Comparison of ENCODE assay signal across 16 mouse cellular contexts in genomic region chr2:180205956-180206280, GRCm38 (mm10). TPM values are rescaled to one million over a fixed set of nuclear protein-coding genes. Genes with fewer than 3 reads are reported as not detected.
A peak's percentile ranks its signal among the peaks of the same experiment; 100 is the strongest.
DNase-seq lines count a peak whose midpoint lies in the region; ATAC-seq and TF ChIP-seq lines count a peak whose summit lies in the region.
"Had no signal": no experiment of that assay in that cellular context is flagged by ENCODE, and none has a peak within 500 bp of the region (broad histone marks: within the 10 kb centered on the region; RNA-seq: fewer than 3 reads in every experiment).

No protein-coding gene starts in this region.

- 88% methylated on average over 2 of the region's 2 CpGs for WGBS in forebrain, embryonic 13.5 days
- 91% methylated on average over 2 of the region's 2 CpGs for WGBS in forebrain, embryonic 11.5 days
- WGBS in hindbrain, embryonic 13.5 days = 74% methylated on average over 2 of the region's 2 CpGs
- 58% methylated on average over 2 of the region's 2 CpGs for WGBS in neural tube, embryonic 13.5 days

- no peak for TF ChIP-seq CTCF in layer of hippocampus, adult 2 months (conservative IDR thresholded peaks at IDR 0.05)

- H3K36me3 ChIP-seq in forebrain, embryonic 13.5 days (ENCODE audit: poor library complexity, severe bottlenecking) = no peaks in the 10 kb centered on the region
- no peaks in the 10 kb centered on the region for H3K36me3 ChIP-seq in forebrain, embryonic 11.5 days (ENCODE audit: control insufficient read depth, insufficient read depth, low read length)
- no peaks in the 10 kb centered on the region for H3K36me3 ChIP-seq in hindbrain, embryonic 13.5 days
- no peaks in the 10 kb centered on the region for H3K36me3 ChIP-seq in neural tube, embryonic 13.5 days

- peak overlapping the region; percentile 51; the same call in 1 of the 2 replicates for H3K27ac ChIP-seq in forebrain, embryonic 13.5 days
- H3K27ac ChIP-seq in forebrain, embryonic 11.5 days (ENCODE audit: low read depth, low read length) = no peak overlapping the region
- H3K27ac ChIP-seq in layer of hippocampus, adult 2 months = peak overlapping the region; percentile 75
- H3K27ac ChIP-seq in hindbrain, embryonic 13.5 days = peak overlapping the region; percentile 90
- H3K27ac ChIP-seq in neural tube, embryonic 13.5 days (replicated peaks) = peak overlapping the region; percentile 90

- no peak overlapping the region for H3K4me2 ChIP-seq in forebrain, embryonic 13.5 days
- H3K4me2 ChIP-seq in forebrain, embryonic 11.5 days (ENCODE audit: low read depth, low read length, severe bottlenecking) = no peak overlapping the region
- no peak overlapping the region for H3K4me2 ChIP-seq in hindbrain, embryonic 13.5 days
- H3K4me2 ChIP-seq in neural tube, embryonic 13.5 days = peak overlapping the region; percentile 24; the same call in 1 of the 2 replicates
- H3K4me2 ChIP-seq: lung, embryonic 14.5 days had no signal

- no peak for ATAC-seq in forebrain, embryonic 13.5 days
- no peak for ATAC-seq in forebrain, embryonic 11.5 days (replicated peaks; ENCODE audit: low FRiP score)
- no peak; the same call in 1 of the 2 replicates for ATAC-seq in hindbrain, embryonic 13.5 days (ENCODE audit: low FRiP score)
- ATAC-seq in neural tube, embryonic 13.5 days (ENCODE audit: low read depth) = peak; percentile 25; the same call in 1 of the 2 replicates

- H3K4me1 ChIP-seq in forebrain, embryonic 13.5 days = peaks cover 4% of the 10 kb centered on the region; the same call in 1 of the 2 replicates
- no peaks in the 10 kb centered on the region; the same call in 1 of the 2 replicates for H3K4me1 ChIP-seq in forebrain, embryonic 11.5 days (replicated peaks; ENCODE audit: control insufficient read depth, insufficient read depth, low read length)
- peaks cover 55% of the 10 kb centered on the region for H3K4me1 ChIP-seq in hindbrain, embryonic 13.5 days (replicated peaks)
- H3K4me1 ChIP-seq in neural tube, embryonic 13.5 days (replicated peaks) = peaks cover 52% of the 10 kb centered on the region

- H3K9me3 ChIP-seq in forebrain, embryonic 13.5 days (replicated peaks) = no peaks in the 10 kb centered on the region
- no peaks in the 10 kb centered on the region for H3K9me3 ChIP-seq in forebrain, embryonic 11.5 days (ENCODE audit: control insufficient read depth, low read length)
- H3K9me3 ChIP-seq in hindbrain, embryonic 13.5 days = no peaks in the 10 kb centered on the region
- H3K9me3 ChIP-seq in neural tube, embryonic 13.5 days = no peaks in the 10 kb centered on the region

- no peak overlapping the region for H3K4me3 ChIP-seq in forebrain, embryonic 13.5 days
- no peak overlapping the region for H3K4me3 ChIP-seq in forebrain, embryonic 11.5 days (ENCODE audit: low read depth, low read length)
- no peak overlapping the region for H3K4me3 ChIP-seq in layer of hippocampus, adult 2 months
- no peak overlapping the region for H3K4me3 ChIP-seq in hindbrain, embryonic 13.5 days
- H3K4me3 ChIP-seq in neural tube, embryonic 13.5 days = no peak overlapping the region
- H3K4me3 ChIP-seq: erythroblast, embryonic 14.5 days had no signal

- no peak overlapping the region for H3K9ac ChIP-seq in forebrain, embryonic 13.5 days
- H3K9ac ChIP-seq in forebrain, embryonic 11.5 days (ENCODE audit: low read length) = no peak overlapping the region
- H3K9ac ChIP-seq in hindbrain, embryonic 13.5 days = peak overlapping the region; percentile 49
- H3K9ac ChIP-seq in neural tube, embryonic 13.5 days = peak overlapping the region; percentile 49
- H3K9ac ChIP-seq: lung, embryonic 14.5 days had no signal

- no peaks in the 10 kb centered on the region for H3K27me3 ChIP-seq in forebrain, embryonic 13.5 days
- no peaks in the 10 kb centered on the region for H3K27me3 ChIP-seq in forebrain, embryonic 11.5 days (ENCODE audit: control insufficient read depth, insufficient read depth, low read length)
- no peaks in the 10 kb centered on the region for H3K27me3 ChIP-seq in hindbrain, embryonic 13.5 days
- H3K27me3 ChIP-seq in neural tube, embryonic 13.5 days = no peaks in the 10 kb centered on the region

- DNase-seq in forebrain, embryonic 11.5 days (ENCODE audit: low spot score) = no peak
- no peak for DNase-seq in layer of hippocampus, adult 2 months (ENCODE audit: low spot score in 2 of 2)
- no peak for DNase-seq in layer of hippocampus, adult 11-12 months (ENCODE audit: low spot score)
- no peak for DNase-seq in lung, postnatal 4 days
- no peak for DNase-seq in left cerebral cortex, adult 18-20 months (ENCODE audit: low spot score in 2 of 2)
- DNase-seq: adrenal gland, adult 2 months; cerebellum, adult 9-10 months; embryo, embryonic 11 days; gastrocnemius, postnatal 10 days; liver; lung, embryonic 14.5 days; right cerebral cortex, postnatal 14 days had no signal

RNA-seq across cellular contexts. Expression of gene Lama5, which starts 19.7 kb away (rescaled TPM):
- polyA plus RNA-seq in forebrain, embryonic 13.5 days (2015; fragmentation: Nextera tagmentation; extraction: Ambion mirVana) = 3.4 and 5.0 TPM in 2 replicates
- polyA plus RNA-seq in forebrain, embryonic 11.5 days (2014; fragmentation: Nextera tagmentation; extraction: Ambion mirVana) = 5.9 and 7.8 TPM in 2 replicates
- total RNA-seq in layer of hippocampus, adult 2 months (2021) = 1 to 10 TPM; 6.9 to 8.9 TPM
- 1.9 and 2.1 TPM in 2 replicates for polyA plus RNA-seq in hindbrain, embryonic 13.5 days (2015; fragmentation: Nextera tagmentation; extraction: Ambion mirVana)
- polyA plus RNA-seq in neural tube, embryonic 13.5 days (2015; fragmentation: Nextera tagmentation; extraction: Ambion mirVana) = 2.0 and 2.4 TPM in 2 replicates
- 10 to 100 TPM in 1 of 2 experiments, 1 to 10 TPM in 1; 8.2 to 11.2 TPM for total RNA-seq in left cerebral cortex, adult 18-20 months (2021)

RNA-seq across cellular contexts. Expression of gene Adrm1, which starts 34.6 kb away (rescaled TPM):
- polyA plus RNA-seq in forebrain, embryonic 13.5 days (2015; fragmentation: Nextera tagmentation; extraction: Ambion mirVana) = 211 and 220 TPM in 2 replicates
- 200 and 207 TPM in 2 replicates for polyA plus RNA-seq in forebrain, embryonic 11.5 days (2014; fragmentation: Nextera tagmentation; extraction: Ambion mirVana)
- total RNA-seq in layer of hippocampus, adult 2 months (2021) = 100 to 1,000 TPM; 105 to 108 TPM
- polyA plus RNA-seq in hindbrain, embryonic 13.5 days (2015; fragmentation: Nextera tagmentation; extraction: Ambion mirVana) = 208 and 213 TPM in 2 replicates
- 190 and 208 TPM in 2 replicates for polyA plus RNA-seq in neural tube, embryonic 13.5 days (2015; fragmentation: Nextera tagmentation; extraction: Ambion mirVana)
- total RNA-seq in left cerebral cortex, adult 18-20 months (2021) = 100 to 1,000 TPM; 106 to 111 TPM

RNA-seq across cellular contexts. Expression of gene Rps21, which starts 51.3 kb away (rescaled TPM):
- polyA plus RNA-seq in forebrain, embryonic 13.5 days (2015; fragmentation: Nextera tagmentation; extraction: Ambion mirVana) = 483 and 550 TPM in 2 replicates
- 423 and 468 TPM in 2 replicates for polyA plus RNA-seq in forebrain, embryonic 11.5 days (2014; fragmentation: Nextera tagmentation; extraction: Ambion mirVana)
- 100 to 1,000 TPM; 713 to 738 TPM for total RNA-seq in layer of hippocampus, adult 2 months (2021)
- polyA plus RNA-seq in hindbrain, embryonic 13.5 days (2015; fragmentation: Nextera tagmentation; extraction: Ambion mirVana) = 444 and 445 TPM in 2 replicates
- 362 and 435 TPM in 2 replicates for polyA plus RNA-seq in neural tube, embryonic 13.5 days (2015; fragmentation: Nextera tagmentation; extraction: Ambion mirVana)
- total RNA-seq in left cerebral cortex, adult 18-20 months (2021) = 100 to 1,000 TPM; 728 to 804 TPM

Comparison
In these comparisons a context has a peak if more than half of its experiments do, and no peak if none do; other contexts are left out.
1. H3K9ac ChIP-seq: peak in hindbrain, embryonic 13.5 days (single experiment) and neural tube, embryonic 13.5 days (single experiment); none in forebrain, embryonic 13.5 days (single experiment) and forebrain, embryonic 11.5 days (single experiment).